Mouse (Mus musculus) forebrain, embryonic 14.5 days (tissue): ENCODE measurements around the gene Ifnk. TPM values are rescaled to one million over a fixed set of nuclear protein-coding genes. Genes with fewer than 3 reads are reported as not detected.

Source experiments
- ATAC-seq: fragments of 200-750 bp; cut with Nextera tagmentation; 2 replicates; pipeline ENCODE4 v1.8.0; 2017; ENCODE audit warnings: mild to moderate bottlenecking, moderate library complexity
- DNase-seq: peaks from one replicate; pipeline ENCODE4 v3.0.0-alpha.2; 2015; ENCODE audit warnings: low spot score
- H3K27ac ChIP-seq: fragments of 300-500 bp; sonication (generic); 2 replicates; pipeline ENCODE4 v1.5.1; 2014; ENCODE audit warnings: low read depth, mild to moderate bottlenecking, control low read depth, low read length, moderate library complexity
- H3K27me3 ChIP-seq: fragments of 300-500 bp; sonication (generic); replicated peaks from 2 replicates; pipeline ENCODE4 v1.6.1; 2014; ENCODE audit warnings: low read length, control low read depth, mixed read lengths; ENCODE audit not compliant: control insufficient read depth, insufficient read depth
- H3K36me3 ChIP-seq: fragments of 300-500 bp; sonication (generic); 2 replicates; pipeline ENCODE4 v1.6.1; 2014; ENCODE audit warnings: low read length, control low read depth; ENCODE audit not compliant: control insufficient read depth, insufficient read depth
- H3K4me1 ChIP-seq: fragments of 300-500 bp; sonication (generic); 2 replicates; pipeline ENCODE4 v1.6.1; 2014; ENCODE audit warnings: antibody characterized with exemption, low read length, control low read depth; ENCODE audit not compliant: control insufficient read depth, insufficient read depth
- H3K4me2 ChIP-seq: fragments of 300-500 bp; sonication (generic); 2 replicates; pipeline ENCODE4 v1.6.1; 2014; ENCODE audit warnings: mild to moderate bottlenecking, control low read depth, low read length
- H3K4me3 ChIP-seq: fragments of 300-500 bp; sonication (generic); 2 replicates; pipeline ENCODE4 v1.5.1; 2014; ENCODE audit warnings: low read depth, low read length, control low read depth
- H3K9ac ChIP-seq: fragments of 300-500 bp; sonication (generic); 2 replicates; pipeline ENCODE4 v1.6.1; 2014; ENCODE audit warnings: mild to moderate bottlenecking, low read length, control low read depth, moderate library complexity
- H3K9me3 ChIP-seq: fragments of 300-500 bp; sonication (generic); replicated peaks from 2 replicates; pipeline ENCODE4 v1.6.1; 2016; ENCODE audit warnings: low read length, control low read depth, mixed read lengths; ENCODE audit not compliant: control insufficient read depth
- WGBS: fragments of 180-500 bp; shearing (Covaris S2); extraction: QIAGEN DNeasy Blood & Tissue Kit; methylation state at CpG from one replicate; pipeline ENCODE4 v1.1.7; 2014; 5-methylcytosine and 5-hydroxymethylcytosine counted together
- polyA plus RNA-seq: library from polyadenylated mRNA; unstranded; fragments of >200 nt; fragmentation: Nextera tagmentation; extraction: Ambion mirVana; gene quantifications from 2 replicates; pipeline ENCODE4 v1.2.1, GENCODE M21; 2014

Ifnk gene
- polyA plus RNA-seq, 1 experiment from 2014 or later: not detected

DNA sequence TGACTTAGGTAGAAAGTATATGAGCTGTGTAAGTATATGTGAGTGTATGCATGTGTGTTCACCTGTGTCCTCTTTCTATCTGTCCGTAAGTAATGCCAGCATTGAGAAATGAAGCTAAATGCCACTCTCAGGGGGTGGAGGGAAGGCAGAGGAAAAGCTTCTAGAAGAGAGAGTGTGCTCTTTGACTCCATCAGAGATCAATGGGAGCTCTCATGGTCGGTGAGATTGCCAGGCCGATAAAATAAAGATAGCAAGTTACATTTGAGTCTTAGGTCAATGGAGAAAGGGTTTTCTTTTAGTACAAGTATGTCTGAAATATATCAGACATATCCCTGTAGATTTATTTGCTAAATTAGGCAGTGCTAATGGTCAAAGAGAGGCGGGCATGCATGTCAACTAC is 3.5 kb upstream of the Ifnk start:
- Histone ChIP-seq H3K4me3 (no peak overlapping the region), H3K36me3 (no peaks in the 10 kb centered on the region), H3K4me2 (no peak overlapping the region), H3K9me3 (no peaks in the 10 kb centered on the region), H3K27me3 (no peaks in the 10 kb centered on the region), H3K27ac (no peak overlapping the region), H3K9ac (no peak overlapping the region), H3K4me1 (no peaks in the 10 kb centered on the region)
- 85% methylated on average over 4 of the region's 4 CpGs for WGBS
- no peak for DNase-seq
- ATAC-seq: no peak

DNA sequence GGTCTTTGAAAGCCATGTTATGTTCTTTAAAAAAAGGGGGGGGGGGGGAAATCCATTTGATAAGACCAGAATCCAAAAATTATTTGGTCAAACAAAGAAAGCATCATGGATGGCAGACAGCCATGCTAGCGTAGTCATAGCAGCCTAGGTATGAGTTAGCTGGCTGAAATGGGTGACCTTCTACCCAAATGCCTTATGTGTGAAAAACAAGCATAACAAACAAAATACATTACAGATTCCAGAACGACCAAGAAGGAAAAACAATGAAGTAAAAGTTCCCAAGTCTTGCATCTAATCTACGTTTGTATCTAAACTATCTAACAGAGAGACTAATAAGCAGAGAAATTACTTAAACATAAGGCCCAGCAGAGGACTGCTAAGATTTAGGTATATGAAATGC is 1.1 kb upstream of the Ifnk start:
- ATAC-seq: no peak
- Histone ChIP-seq H3K4me3 (no peak overlapping the region), H3K9me3 (no peaks in the 10 kb centered on the region), H3K27ac (no peak overlapping the region), H3K9ac (no peak overlapping the region), H3K4me2 (no peak overlapping the region), H3K4me1 (no peaks in the 10 kb centered on the region), H3K27me3 (no peaks in the 10 kb centered on the region), H3K36me3 (no peaks in the 10 kb centered on the region)
- 89% methylated on average over 3 of the region's 3 CpGs for WGBS
- DNase-seq: no peak

DNA sequence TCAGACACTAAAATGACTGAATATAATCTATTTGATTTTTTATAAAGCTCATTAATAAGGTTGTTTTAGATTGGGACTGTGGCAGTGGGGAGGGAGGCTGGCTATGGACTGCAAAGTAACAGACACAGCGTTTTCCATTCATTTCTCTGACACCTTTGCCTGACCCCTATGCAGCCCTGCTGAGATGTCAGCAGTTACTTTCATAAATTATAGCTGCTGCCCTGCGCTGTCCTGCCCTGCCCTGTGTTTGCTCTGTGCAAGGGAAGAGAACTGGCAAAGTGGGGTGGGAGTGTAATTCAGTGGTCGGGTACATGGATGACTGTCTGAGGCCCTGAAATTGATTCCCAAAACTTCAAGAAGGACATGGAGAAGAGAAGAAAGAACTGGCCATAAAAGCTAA is 2.2 kb downstream of the Ifnk start:
- no peak for ATAC-seq

DNA sequence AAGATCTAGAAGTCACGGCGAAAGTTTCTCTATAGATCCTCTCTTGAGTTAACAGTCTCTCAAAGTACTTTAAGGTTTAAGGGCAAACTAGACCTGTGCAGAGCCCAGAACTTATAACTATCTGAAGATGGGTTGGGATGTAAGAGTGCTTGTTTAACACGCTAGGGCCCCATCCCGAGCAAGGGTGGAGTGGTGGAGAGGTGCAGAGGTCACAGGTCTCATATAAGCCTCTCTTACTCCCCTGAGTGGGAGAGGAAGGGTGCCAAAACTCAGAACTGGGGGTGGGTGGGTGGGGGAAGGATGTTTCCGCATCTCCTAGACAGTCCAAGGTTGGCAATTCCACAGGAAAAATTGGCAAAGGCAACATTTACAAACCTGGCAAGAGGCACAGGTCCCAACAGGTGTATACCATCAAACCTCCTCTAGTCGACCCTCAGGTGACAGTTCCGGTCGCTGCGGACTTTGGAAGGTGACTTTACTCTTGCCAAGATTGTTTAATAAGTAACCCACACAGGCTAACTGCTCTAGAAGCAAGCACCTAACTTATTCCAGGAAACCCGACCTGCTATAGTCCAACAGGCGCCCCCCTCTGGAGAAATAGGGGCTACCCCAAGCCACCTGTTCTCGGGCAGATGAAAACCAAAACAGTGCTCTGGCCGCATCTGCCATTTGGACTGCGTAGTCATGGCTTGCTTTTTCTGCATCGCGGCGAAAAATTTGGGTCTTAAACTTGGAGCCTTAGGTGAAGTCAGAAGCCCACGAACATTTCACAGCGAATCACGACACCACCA is 3.5 kb downstream of the Ifnk start:
- Histone ChIP-seq H3K27me3 (0 out of 2 replicates have a peak, but pooled peaks cover 3% of the 10 kb centered on the region), H3K4me2 (peak overlapping the region; percentile 79), H3K27ac (peak overlapping the region; percentile 45; the same call in 1 of the 2 replicates), H3K4me1 (peaks cover 5% of the 10 kb centered on the region; the same call in 1 of the 2 replicates), H3K36me3 (no peaks in the 10 kb centered on the region), H3K9ac (peak overlapping the region; percentile 60), H3K9me3 (no peaks in the 10 kb centered on the region), H3K4me3 (peak overlapping the region; percentile 53)
- DNase-seq: peak; percentile 44
- no peak for ATAC-seq
- WGBS: 27% methylated on average over 20 of the region's 20 CpGs

More for the DNA sequence above, 2.2 kb downstream of the Ifnk start:
- WGBS: 60% methylated on average over 3 of the region's 3 CpGs
- H3K4me1 ChIP-seq: peaks cover 5% of the 10 kb centered on the region; the same call in 1 of the 2 replicates
- DNase-seq: no peak
- H3K4me3 ChIP-seq: no peak overlapping the region
- no peak overlapping the region for H3K4me2 ChIP-seq
- no peaks in the 10 kb centered on the region for H3K9me3 ChIP-seq
- no peak overlapping the region for H3K27ac ChIP-seq
- H3K27me3 ChIP-seq: 0 out of 2 replicates have a peak, but pooled peaks cover 3% of the 10 kb centered on the region
- no peak overlapping the region for H3K9ac ChIP-seq
- no peaks in the 10 kb centered on the region for H3K36me3 ChIP-seq

DNA sequence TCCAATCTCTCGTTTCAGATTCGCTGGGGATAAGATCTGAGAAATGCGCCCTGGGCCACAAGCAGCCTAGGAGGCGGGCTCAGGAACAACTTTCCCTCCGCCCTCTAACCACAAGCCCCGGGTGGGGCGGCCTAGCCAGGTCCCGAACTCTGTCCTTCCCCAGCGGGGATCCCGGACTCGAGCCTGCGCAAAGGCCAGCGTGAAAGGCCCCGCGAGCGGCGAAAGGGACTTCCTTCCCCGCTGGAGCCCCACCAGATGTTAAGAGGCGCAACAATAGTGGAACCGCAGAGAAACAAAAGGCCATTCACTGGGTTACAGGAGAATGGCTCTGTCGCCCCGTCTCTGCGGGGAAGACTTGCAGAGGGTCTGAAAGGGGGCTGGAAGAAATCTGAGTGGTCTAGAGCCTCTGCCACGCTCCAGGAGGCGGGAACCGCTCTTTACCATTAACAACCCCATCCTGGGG is 4.3 kb downstream of the Ifnk start:
- WGBS: under 1% methylated on average over 26 of the region's 26 CpGs
- Histone ChIP-seq H3K9me3 (no peaks in the 10 kb centered on the region), H3K36me3 (no peaks in the 10 kb centered on the region), H3K4me1 (peaks cover 5% of the 10 kb centered on the region; the same call in 1 of the 2 replicates), H3K4me2 (peak overlapping the region; percentile 79), H3K27me3 (0 out of 2 replicates have a peak, but pooled peaks cover 3% of the 10 kb centered on the region), H3K4me3 (peak overlapping the region; percentile 53), H3K27ac (peak overlapping the region; percentile 45; the same call in 1 of the 2 replicates), H3K9ac (peak overlapping the region; percentile 60)
- peak; percentile 82 for ATAC-seq
- DNase-seq: peak; percentile 55

DNA sequence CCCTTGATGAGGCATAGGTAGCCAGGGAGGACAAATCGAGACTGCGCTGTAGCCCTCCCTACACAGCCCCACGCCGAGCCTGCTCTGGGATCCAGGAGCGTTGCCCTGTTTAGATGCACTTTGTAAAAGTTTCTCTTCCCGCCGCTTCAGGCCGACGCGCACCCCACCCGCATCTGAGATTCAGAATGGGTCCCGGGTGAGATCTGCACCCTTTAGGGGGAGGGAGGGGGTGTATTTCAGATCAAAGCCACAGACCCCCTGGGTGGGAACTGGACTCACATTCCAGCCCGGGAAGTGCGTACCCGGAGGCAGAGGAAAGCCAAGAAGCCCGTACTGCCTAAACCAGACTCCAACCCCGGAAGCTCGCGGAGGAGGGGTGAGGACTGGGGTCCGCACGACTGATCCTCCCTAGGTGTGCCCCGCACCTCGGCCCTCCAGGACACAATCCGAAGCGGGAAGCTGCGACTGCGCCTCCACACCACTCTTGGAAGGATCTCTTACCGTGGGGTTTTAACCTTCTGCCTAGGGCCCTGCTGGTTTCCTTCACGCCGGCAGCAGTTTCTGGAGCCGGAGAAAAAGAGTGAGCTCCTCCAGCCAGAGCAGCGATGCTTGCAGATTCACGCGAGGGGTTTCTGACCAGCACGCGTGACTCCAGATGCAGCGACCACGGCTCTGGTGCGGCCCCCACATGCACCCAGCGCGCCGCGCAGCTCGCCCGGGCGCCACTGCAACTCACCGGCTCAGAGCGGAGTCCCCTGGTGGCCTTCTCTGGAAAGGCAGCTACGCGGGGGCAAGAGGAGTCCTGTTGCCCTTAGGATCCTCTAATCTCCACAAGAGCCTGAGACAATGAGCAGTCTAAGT is 5.1 kb downstream of the Ifnk start, which contains the start of gene Mob3b:
TSS of gene Mob3b (minus strand) at position 734 of the 861 bp plus-strand sequence.
- Histone ChIP-seq H3K4me1 (peaks cover 5% of the 10 kb centered on the region; the same call in 1 of the 2 replicates), H3K9me3 (no peaks in the 10 kb centered on the region), H3K4me2 (peak within 1 kb of the TSS; percentile 79), H3K27me3 (0 out of 2 replicates have a peak, but pooled peaks cover 3% of the 10 kb centered on the region), H3K36me3 (no peaks in the 10 kb centered on the region), H3K4me3 (peak within 1 kb of the TSS; percentile 53), H3K27ac (peak within 1 kb of the TSS; percentile 45; the same call in 1 of the 2 replicates), H3K9ac (peak within 1 kb of the TSS; percentile 60)
- peak; percentile 86 for DNase-seq
- WGBS: under 1% methylated on average over 50 of the region's 50 CpGs
- ATAC-seq: peak; percentile 91

DNA sequence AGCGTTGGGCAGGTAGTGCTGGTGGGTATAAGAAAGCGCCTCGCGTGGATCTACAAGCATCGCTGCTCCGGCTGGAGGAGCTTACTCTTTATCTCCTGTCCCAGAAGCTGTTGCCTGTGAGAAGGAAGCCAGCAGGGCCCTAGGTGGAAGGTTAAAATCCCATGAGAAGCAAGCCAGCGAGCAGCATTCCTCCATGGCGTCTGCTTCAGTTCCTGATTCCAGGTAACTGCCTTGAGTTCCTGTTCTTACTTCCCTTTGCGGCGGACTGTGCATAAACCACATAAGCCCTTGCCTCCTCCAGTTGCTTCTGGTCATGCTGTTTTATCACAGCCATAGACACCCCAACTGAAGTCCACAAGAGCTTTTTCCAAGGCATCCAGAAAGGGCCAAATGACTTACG is 6.0 kb downstream of the Ifnk start:
- DNase-seq: no peak
- H3K4me2 ChIP-seq: no peak overlapping the region
- WGBS: 66% methylated on average over 11 of the region's 11 CpGs

DNA sequence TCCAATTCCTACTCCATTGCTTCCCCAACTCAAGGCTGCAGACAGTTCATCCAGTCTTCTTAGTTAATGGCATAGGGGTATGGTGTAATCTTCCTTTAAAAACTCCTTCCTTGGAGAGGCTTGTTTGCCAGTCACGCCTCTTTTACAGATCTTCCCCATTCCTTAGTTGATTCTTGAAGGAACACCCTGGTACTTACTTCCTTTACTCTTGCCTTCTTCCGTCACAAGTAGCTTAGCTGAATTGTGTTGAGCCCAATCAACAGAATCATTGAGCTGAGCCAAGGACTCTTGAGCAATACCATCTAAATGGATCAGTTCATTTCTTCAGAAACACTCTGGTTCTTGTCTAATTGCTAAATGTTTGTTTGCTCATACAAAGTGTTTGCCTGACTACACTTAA is 13.4 kb downstream of the Ifnk start:
- H3K27ac ChIP-seq: no peak overlapping the region
- DNase-seq (no peak), ATAC-seq (no peak)
- no peak overlapping the region for H3K4me2 ChIP-seq
- no peak overlapping the region for H3K9ac ChIP-seq
- H3K9me3 ChIP-seq: no peaks in the 10 kb centered on the region
- H3K4me3 ChIP-seq: no peak overlapping the region
- H3K27me3 ChIP-seq: no peaks in the 10 kb centered on the region
- no peaks in the 10 kb centered on the region for H3K4me1 ChIP-seq
- 80% methylated on average over 2 of the region's 2 CpGs for WGBS
- no peaks in the 10 kb centered on the region for H3K36me3 ChIP-seq

More for the DNA sequence above, 6.0 kb downstream of the Ifnk start:
- no peaks in the 10 kb centered on the region for H3K36me3 ChIP-seq
- H3K9ac ChIP-seq: no peak overlapping the region
- no peak overlapping the region for H3K27ac ChIP-seq
- ATAC-seq: no peak
- H3K4me3 ChIP-seq: no peak overlapping the region
- no peaks in the 10 kb centered on the region for H3K9me3 ChIP-seq
- H3K4me1 ChIP-seq: peaks cover 5% of the 10 kb centered on the region; the same call in 1 of the 2 replicates
- H3K27me3 ChIP-seq: 0 out of 2 replicates have a peak, but pooled peaks cover 3% of the 10 kb centered on the region
